Mouse (Mus musculus) mesoderm, embryonic 11.5 days (tissue): ENCODE measurements around the gene Irf2bp1.

Experiments used
- DNase-seq: peaks from one replicate; pipeline ENCODE4 v3.0.0-alpha.2; 2012; ENCODE audit warnings: low read depth, low spot score

Gene Irf2bp1

GRCm38 (mm10) chr7:19003902-19004630 is at the start of gene Irf2bp1:
TSS of gene Irf2bp1 (plus strand) at chr7:19004044.
- DNase-seq: peak; percentile 94

- peak; percentile 49 for DNase-seq
These were observed 46.1 kb upstream of the Irf2bp1 start for GRCm38 (mm10) chr7:18957569-18958383.

- no peak for DNase-seq
These were observed 45.5 kb upstream of the Irf2bp1 start for GRCm38 (mm10) chr7:18958384-18958766.

- DNase-seq: no peak
These were observed 44.4 kb upstream of the Irf2bp1 start for GRCm38 (mm10) chr7:18959446-18959845.

- DNase-seq: no peak
These were observed 41.6 kb upstream of the Irf2bp1 start for GRCm38 (mm10) chr7:18962171-18962792.

- DNase-seq: no peak
These were observed 41.0 kb upstream of the Irf2bp1 start for GRCm38 (mm10) chr7:18962795-18963194.

GRCm38 (mm10) chr7:18963294-18963843 is 40.5 kb upstream of the Irf2bp1 start:
- no peak for DNase-seq

GRCm38 (mm10) chr7:18965312-18965711 is 38.5 kb upstream of the Irf2bp1 start:
- no peak for DNase-seq

- no peak for DNase-seq
These were observed 36.2 kb upstream of the Irf2bp1 start for GRCm38 (mm10) chr7:18967603-18968002.

- no peak for DNase-seq
These were observed 32.9 kb upstream of the Irf2bp1 start for GRCm38 (mm10) chr7:18970956-18971355.

GRCm38 (mm10) chr7:18978381-18978780 is 25.5 kb upstream of the Irf2bp1 start:
- no peak for DNase-seq

- no peak for DNase-seq
These were observed 17.3 kb upstream of the Irf2bp1 start for GRCm38 (mm10) chr7:18986503-18986902.

GRCm38 (mm10) chr7:18987100-18987499 is 16.7 kb upstream of the Irf2bp1 start, which contains the start of gene Nanos2:
TSS of gene Nanos2 (plus strand) at chr7:18987400.
- no peak for DNase-seq

GRCm38 (mm10) chr7:18987747-18988146 is 16.1 kb upstream of the Irf2bp1 start:
- no peak for DNase-seq

GRCm38 (mm10) chr7:18988780-18989179 is 15.1 kb upstream of the Irf2bp1 start:
- no peak for DNase-seq

GRCm38 (mm10) chr7:18989995-18990394 is 13.8 kb upstream of the Irf2bp1 start:
- no peak for DNase-seq

- DNase-seq: peak; percentile 100
These were observed 13.1 kb upstream of the Irf2bp1 start, which contains the start of gene Mypop for GRCm38 (mm10) chr7:18990601-18991295. TSS of gene Mypop (plus strand) at chr7:18991245.

GRCm38 (mm10) chr7:18991660-18992293 is 12.1 kb upstream of the Irf2bp1 start:
- no peak for DNase-seq

- DNase-seq: no peak
These were observed 11.6 kb upstream of the Irf2bp1 start for GRCm38 (mm10) chr7:18992294-18992675.

- DNase-seq: no peak
These were observed 10.8 kb upstream of the Irf2bp1 start for GRCm38 (mm10) chr7:18993036-18993435.

GRCm38 (mm10) chr7:18998835-18999234 is 5.0 kb upstream of the Irf2bp1 start:
- DNase-seq: no peak
